Mouse (Mus musculus) fat pad, adult 2 months (tissue): ENCODE results near the gene Fam222a.

Experiments used
- DNase-seq: peaks from one replicate; pipeline ENCODE4 v3.0.0-alpha.2; 2011; ENCODE audit warnings: low read depth, low spot score; ENCODE audit errors: extremely low read depth

Gene Fam222a

DNA sequence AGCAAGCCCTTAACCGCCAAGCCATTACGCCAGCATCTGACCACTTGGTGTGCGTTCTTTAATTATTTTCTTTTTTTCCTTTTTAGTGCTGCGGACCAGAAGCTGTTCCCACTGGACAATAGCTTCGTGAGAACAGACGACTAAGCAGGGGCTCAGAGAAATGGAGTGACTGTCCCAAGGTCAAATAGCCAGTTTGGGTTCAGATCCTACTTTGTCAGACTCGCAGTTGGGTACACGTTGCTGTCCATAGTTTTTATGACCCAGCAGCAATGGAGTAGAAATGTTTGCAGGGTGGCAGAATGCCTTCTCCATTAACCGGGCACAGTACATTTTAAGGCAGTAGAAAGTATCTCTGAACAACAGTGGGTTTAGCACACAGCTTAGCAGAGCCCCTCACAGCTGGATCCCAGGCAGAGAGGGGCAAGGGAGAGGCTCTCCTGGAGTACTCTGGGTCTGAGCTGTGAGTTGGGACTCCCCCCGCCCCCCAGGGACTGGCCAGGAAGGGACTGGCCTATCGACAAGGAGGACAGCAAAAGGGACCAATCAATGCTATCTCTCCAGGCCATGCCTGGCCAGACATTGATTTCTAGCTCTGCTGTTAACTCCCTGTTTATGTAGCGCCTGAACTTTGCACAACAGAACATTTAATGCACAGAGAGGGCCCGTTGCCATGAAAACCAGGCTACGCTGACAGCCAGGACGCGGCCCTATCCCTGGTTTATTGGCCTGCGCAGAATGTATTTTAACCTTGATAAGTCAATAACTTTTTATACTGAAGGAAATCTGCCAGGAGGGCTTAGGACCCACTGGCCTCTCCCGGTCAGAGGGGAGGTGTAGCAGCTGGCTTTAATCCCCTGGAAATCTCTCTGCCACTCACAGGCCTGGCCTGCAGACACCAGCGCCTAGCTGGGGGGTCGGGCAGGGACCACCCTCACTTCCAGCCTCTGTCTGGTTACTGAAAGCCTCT, 9.8 kb upstream of the Fam222a start:
- DNase-seq, result no peak

DNA sequence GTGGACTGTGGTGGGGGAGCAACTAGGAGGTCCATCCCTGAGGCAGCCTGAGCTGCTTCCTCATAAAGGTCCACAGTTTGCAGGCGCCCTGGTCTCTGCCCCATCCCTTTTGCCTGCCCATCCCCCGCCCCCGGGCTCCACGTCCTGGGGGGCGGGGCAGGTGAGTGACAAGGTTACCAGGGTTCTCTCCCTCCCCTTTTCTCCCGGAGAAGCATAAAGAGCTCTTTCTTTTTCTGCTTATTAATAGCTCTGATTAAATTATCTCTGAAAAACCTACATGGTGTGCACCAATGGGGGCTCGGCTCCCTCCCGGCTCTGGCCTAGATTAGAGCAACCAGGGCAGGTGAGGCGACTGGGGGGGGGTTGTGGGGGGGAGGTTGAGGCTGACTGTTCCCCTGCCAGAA, 7.3 kb upstream of the Fam222a start:
- DNase-seq, result no peak

DNA sequence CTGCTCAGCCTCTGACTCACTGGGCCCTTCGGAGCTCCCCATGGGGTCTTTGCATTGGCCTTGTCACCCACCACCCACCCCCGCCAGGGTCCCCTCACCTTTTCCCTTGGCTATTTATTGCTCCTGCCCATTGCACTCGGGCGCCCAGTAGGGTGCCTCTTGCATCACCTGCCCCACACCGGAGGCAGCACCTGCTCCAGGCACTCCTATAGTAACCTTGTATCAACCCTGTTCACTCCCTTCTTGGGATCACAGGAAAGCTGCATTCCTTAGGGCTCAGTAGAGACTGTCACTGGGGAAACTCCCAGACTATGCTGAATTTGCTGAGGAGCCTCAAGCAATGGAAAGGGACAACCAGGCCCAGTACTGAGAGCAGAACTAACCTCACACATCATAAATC, 6.9 kb upstream of the Fam222a start:
- DNase-seq, result no peak

DNA sequence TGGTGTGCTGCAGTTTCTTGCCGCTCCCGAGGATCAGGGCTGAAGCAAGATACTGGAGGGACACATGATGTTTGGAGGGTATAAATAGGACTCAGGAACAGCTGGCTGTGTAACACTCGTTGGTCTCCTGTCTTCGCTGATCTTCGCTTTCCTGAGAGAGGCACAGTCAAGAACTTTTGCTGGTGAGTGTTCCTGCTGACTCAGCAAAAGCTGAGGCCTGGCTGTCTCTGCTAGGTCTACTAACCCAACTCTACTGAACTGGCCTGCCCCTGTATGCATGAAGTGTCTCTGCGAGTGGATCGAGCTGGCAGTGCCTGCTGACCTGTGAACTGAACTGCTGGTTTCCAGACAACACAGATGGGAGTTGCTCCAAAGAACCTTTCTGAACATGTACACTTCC, 3.8 kb upstream of the Fam222a start:
- no peak for DNase-seq

DNA sequence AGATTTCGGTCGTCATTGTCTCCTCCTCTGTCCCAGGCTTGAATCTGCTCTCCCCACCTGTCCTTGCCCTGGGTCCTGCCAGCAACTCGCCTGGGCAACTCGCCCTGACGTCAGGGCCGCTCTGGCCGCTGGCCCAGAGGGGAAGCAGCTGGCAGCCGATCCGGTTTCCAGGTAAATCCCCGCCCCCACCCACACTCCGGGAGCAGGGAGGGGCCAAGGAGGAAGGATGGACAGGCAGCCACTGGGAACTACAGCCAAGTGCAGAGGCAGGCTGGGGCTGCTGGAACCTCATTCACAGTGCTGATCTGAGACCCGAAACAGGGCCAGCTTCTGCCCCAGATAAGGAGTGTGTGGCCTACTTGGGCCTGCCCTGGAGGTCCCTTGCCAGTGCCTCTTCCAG, 2.5 kb upstream of the Fam222a start:
- DNase-seq, result no peak

DNA sequence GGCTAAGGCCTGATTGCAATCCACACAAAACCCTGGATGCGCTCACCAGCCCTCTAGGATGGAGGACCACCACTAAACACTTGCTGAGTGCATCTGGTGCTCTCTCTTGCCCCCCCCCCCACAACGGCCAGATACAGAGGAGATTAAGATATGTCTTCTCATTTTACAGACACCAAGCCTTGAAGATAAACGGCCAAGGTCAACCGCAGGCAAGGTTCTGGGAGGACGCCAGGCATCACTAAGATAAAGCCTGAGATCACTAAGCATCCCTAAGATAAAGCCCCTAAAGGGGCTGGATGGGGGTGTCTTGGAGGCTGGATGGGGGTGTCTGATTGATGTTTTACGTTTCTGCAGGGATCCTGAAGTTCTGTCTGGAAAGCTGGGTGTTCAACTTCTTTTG, 2.1 kb upstream of the Fam222a start:
- DNase-seq, result no peak

- no peak for DNase-seq
Observed at GRCm38 (mm10) chr5:114566461-114566860, 1.4 kb upstream of the Fam222a start.

- DNase-seq, result peak; percentile 30
Observed at GRCm38 (mm10) chr5:114567075-114567517, 720 bp upstream of the Fam222a start.

DNA sequence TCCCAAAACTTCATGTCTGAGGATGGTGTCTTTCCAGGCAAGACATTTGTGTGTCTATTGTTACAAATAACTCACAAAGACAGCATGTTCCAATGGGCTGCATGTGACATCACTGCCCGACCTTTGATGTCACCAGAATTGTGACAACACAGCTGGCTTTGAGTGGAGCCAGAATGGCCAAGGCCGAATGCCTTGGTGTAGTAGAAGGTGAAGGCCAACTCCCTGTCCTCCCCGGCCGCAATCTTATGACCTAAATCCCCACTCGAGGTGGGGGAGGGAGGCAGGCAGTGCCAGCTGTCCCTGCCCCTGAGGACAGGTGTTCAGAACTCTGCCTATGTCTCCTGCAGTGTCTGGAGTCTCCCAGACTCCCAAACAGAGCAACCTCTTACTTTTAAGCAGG, 1.0 kb downstream of the Fam222a start:
- DNase-seq, result no peak

- DNase-seq, result no peak
Observed at GRCm38 (mm10) chr5:114569918-114570670, 2.3 kb downstream of the Fam222a start.

DNA sequence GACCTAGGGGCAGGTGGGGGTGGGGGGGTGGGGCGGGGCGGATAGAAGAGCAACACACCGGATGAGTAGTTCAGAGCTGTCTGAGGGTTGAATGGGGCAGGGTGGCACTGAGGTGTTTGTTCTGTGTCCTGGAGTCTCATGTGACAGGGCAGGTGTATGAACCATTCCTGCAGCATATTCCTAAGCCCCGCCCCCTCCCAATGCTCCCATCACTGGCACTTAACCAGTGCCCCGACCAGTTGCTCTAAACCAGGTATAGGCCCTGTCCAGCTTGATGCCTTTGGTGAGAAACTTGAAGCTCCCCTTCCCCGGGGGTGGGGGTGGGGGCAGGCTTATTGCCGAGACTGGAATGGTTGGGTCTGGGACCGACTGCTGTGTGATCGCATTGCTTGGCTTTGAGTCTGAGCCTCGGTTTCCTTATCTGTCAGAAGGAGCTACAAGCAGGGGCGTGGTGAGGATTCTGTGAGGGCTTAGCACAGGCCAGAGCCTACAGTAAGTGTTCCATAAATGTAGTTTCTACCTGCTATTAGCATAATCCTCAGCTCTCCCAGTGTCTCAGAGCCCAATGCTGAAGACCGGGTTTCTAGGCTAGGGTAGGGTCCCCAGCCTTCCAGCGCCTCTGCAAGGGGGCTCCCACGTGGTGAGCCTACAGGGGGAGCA, 3.1 kb downstream of the Fam222a start:
- DNase-seq, result no peak

DNA sequence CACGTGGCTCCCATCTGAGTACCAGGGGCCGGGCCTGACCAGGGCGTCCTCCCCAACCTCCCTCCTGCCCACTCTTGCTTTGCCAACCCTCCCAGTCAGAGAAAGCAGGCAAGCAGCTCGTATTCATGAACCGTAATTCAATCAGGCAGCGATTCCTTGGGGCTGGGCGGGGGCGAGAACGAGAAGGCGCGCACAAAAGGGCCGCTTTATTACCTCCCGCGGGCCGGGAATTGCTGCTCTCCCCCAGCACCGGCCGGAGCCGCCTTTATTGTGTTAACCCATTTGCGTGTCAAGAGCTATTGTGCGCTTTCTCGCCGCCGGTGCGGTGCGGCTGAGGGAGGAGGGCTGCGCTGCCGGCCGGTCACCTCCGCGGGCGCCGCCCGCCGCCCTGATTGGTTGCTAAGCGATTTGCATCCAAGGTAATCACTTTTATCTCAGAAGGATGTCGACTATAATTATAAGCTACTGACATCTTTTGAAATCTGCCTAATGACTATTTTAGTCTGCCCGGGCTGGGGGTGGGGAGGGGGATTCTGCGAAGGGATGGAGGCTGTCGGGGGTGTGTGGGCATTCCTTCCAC, 3.7 kb downstream of the Fam222a start:
- DNase-seq, result no peak

- DNase-seq, result no peak
Observed at GRCm38 (mm10) chr5:114572997-114573396, 5.2 kb downstream of the Fam222a start.

DNA sequence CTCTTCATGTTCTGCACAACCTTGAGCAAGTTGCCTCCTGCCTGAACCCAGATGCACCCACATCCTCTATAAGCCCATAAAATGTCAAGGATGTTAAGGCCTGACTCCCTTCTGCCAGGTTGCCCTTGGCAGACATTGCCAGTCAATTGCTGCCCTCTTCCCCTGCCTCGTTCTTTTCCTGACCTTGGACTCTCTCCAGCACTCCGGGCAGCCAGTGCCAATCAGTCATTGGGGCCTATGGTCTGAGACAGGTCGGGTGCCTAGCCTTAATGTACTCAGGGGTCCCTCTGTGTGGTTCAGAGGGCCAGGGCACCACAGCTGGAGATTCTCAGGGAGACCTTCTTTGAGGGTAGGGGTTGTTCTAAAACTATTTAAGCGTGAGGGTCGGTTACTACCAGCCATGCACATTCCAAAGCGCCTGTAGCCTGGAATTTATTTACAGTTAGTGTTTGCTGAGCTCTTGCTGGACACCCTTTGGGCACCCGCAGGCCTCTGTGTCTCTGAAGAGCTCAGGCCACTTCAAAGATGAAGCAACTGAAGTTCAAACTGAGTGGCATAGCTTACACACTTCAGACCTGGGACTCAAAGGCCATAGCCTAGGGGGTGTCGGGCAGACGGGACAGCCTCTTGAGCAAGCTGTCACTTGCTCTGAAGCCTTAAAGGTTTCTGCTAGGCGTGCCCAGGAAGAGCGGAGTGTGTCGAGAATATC, 6.3 kb downstream of the Fam222a start:
- no peak for DNase-seq

DNA sequence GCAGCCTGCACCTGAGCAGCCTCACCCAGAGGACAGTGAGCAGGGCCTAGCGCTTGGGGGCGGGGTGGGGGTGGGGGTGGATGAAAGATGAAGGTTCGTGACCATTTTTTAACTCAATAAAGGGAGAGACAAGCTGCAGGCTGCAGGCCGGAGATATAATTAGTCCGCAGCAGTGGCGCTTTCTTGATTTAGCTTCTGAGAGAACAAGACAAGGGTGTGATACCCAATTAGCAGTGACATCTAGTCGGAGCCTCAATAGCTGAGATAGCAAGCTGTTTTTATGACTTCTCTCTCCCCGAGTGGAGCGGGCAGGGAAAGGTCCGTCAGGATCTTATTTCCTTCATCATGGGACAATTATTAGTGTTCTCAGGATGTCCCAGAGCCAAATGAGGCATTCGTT, 7.2 kb downstream of the Fam222a start:
- no peak for DNase-seq

- DNase-seq, result no peak
Observed at GRCm38 (mm10) chr5:114575530-114575929, 7.7 kb downstream of the Fam222a start.

- no peak for DNase-seq
Observed at GRCm38 (mm10) chr5:114575986-114576605, 8.3 kb downstream of the Fam222a start.

DNA sequence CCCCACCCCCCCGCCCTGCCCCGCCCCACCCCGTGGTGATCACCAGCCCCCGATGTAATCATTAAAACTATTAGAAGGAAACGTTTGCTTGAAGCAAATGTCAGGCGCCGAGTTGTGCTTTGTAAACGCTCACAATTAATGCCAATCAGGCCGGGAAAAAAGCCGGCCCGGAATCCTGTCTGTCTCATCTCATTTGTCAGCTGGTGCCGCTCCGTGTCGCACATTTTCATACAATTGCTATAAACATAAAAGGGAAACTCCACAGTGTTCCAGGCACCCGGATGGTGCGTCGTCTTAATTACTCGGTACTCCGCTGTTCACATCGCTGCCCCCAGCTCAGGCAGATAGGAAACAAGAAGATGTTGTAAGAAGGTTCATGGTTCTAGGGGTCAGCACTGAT, 10.5 kb downstream of the Fam222a start:
- DNase-seq, result no peak

GRCm38 (mm10) chr5:114579714-114580357, 12.0 kb downstream of the Fam222a start:
- no peak for DNase-seq

- no peak for DNase-seq
Observed at GRCm38 (mm10) chr5:114581486-114581885, 13.7 kb downstream of the Fam222a start.
